Mouse (Mus musculus): ENCODE measurements around the gene Mast4. TPM values are rescaled to one million over a fixed set of nuclear protein-coding genes. Genes with fewer than 3 reads are reported as not detected.

The Mast4 gene
- polyA plus RNA-seq, 1 experiment from 2014 or later = 41.0 TPM

DNA sequence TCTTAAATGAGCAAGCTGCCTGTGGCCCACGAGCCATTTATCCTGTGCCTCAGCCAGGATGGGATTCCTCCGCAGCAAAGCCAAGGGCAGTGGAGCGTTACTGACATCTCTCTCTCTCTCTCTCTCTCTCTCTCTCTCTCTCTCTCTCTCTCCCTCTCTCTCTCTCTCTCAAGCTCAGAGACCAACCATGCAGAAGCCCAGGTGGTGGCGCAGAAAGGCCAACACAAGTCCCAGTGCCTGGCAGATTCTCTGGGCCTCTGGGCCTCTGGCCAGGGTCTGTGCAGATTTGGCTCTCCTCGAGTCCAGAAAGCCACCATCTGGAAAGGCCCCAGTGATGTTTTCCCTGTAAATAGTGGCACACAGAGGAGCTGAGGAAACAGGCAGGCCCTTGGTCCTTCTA lies 220.0 kb downstream of the Mast4 start:
- H3K9me3 ChIP-seq (replicated peaks) = no peaks in the 10 kb centered on the region
- H3K9ac ChIP-seq = no peak overlapping the region
- WGBS = 27% methylated on average over 5 of the region's 5 CpGs
- H3K4me1 ChIP-seq (replicated peaks) = peaks cover 15% of the 10 kb centered on the region
- H3K4me3 ChIP-seq = no peak overlapping the region
- H3K4me2 ChIP-seq = no peak overlapping the region
- ATAC-seq (replicated peaks; ENCODE audit: insufficient number of reproducible peaks, insufficient read depth, low FRiP score, low read depth) = peak; percentile 80
- peak overlapping the region; percentile 44; the same call in 1 of the 2 replicates for H3K27ac ChIP-seq
- H3K27me3 ChIP-seq = no peaks in the 10 kb centered on the region
- H3K36me3 ChIP-seq = no peaks in the 10 kb centered on the region

DNA sequence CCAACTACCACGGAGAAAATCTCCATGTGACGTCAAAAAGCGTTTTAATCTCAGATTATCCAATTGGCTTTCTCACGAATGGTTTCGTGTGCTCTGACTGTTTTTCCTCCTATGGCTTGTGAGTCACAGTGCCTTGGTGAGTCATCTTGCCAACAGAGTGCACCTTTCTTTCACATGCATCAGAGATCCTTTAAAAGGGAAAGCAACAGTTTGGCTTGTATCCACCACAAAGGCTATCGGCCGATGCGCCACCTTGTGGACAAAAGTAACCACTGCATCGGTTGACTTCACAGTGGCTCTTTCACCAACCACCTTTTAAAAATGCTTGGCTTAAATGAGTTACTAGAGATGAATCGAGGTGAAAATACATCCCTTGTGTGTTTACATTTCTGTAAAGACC lies 224.4 kb downstream of the Mast4 start:
- Histone ChIP-seq H3K27ac (0 out of 2 replicates have a peak overlapping the region, but pooled peaks have one; percentile 7), H3K9ac (no peak overlapping the region), H3K4me1 (replicated peaks) (peaks cover 30% of the 10 kb centered on the region), H3K36me3 (no peaks in the 10 kb centered on the region), H3K4me2 (peak overlapping the region; percentile 31), H3K4me3 (no peak overlapping the region), H3K27me3 (no peaks in the 10 kb centered on the region), H3K9me3 (replicated peaks) (no peaks in the 10 kb centered on the region)
- ATAC-seq (replicated peaks; ENCODE audit: insufficient number of reproducible peaks, insufficient read depth, low FRiP score, low read depth) = no peak
- WGBS = 17% methylated on average over 10 of the region's 10 CpGs

DNA sequence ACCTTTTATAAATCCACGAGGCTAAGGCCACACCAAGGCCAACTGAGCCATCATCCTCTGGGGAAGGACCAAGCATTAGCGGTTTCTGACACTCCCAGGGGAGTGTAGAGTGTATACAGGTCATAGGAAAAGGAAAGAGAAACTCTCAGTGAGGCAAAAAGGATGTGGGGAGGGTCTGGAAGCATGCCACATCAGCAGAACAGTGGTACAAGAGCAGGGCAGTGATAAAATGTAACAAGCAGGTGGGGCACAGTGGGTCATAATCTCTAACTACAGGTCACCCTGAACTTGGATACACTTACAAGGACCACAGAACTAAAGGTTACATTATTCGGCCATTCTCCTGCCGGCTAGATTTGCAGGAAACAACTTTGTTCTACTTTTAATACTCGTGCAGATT lies 226.9 kb downstream of the Mast4 start:
- WGBS = 77% methylated on average over 5 of the region's 5 CpGs
- H3K36me3 ChIP-seq = no peaks in the 10 kb centered on the region
- no peak overlapping the region for H3K27ac ChIP-seq
- no peak overlapping the region for H3K4me2 ChIP-seq
- ATAC-seq (replicated peaks; ENCODE audit: insufficient number of reproducible peaks, insufficient read depth, low FRiP score, low read depth) = no peak
- H3K9me3 ChIP-seq (replicated peaks) = no peaks in the 10 kb centered on the region
- H3K4me3 ChIP-seq = no peak overlapping the region
- no peak overlapping the region for H3K9ac ChIP-seq
- no peaks in the 10 kb centered on the region for H3K27me3 ChIP-seq
- H3K4me1 ChIP-seq (replicated peaks) = peaks cover 28% of the 10 kb centered on the region

DNA sequence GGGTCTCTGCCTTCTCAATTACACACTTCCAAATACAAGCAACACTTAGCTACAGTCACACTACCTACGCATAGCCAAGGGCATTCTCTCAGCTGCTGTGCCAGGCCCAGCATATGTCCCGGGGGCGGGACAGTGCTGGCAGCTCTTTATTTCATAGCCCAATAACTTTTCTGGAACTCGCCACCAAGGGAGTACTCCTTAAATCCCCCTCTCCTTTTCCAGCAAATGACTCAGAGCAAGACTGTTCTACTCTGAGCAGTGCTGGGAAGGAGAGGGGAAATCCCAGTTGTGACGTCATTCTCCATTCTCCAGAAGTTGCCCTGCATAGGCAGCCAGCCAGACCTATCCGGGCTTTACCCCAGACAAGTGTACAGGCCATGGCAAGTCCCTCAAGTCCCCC lies 231.7 kb downstream of the Mast4 start:
- H3K27ac ChIP-seq = peak overlapping the region; percentile 57; the same call in 1 of the 2 replicates
- no peak overlapping the region for H3K4me3 ChIP-seq
- H3K4me1 ChIP-seq (replicated peaks) = peaks cover 40% of the 10 kb centered on the region
- 59% methylated on average over 6 of the region's 6 CpGs for WGBS
- H3K27me3 ChIP-seq = no peaks in the 10 kb centered on the region
- no peaks in the 10 kb centered on the region for H3K9me3 ChIP-seq (replicated peaks)
- no peak overlapping the region for H3K9ac ChIP-seq
- ATAC-seq (replicated peaks; ENCODE audit: insufficient number of reproducible peaks, insufficient read depth, low FRiP score, low read depth) = peak; percentile 65
- no peaks in the 10 kb centered on the region for H3K36me3 ChIP-seq
- no peak overlapping the region for H3K4me2 ChIP-seq

DNA sequence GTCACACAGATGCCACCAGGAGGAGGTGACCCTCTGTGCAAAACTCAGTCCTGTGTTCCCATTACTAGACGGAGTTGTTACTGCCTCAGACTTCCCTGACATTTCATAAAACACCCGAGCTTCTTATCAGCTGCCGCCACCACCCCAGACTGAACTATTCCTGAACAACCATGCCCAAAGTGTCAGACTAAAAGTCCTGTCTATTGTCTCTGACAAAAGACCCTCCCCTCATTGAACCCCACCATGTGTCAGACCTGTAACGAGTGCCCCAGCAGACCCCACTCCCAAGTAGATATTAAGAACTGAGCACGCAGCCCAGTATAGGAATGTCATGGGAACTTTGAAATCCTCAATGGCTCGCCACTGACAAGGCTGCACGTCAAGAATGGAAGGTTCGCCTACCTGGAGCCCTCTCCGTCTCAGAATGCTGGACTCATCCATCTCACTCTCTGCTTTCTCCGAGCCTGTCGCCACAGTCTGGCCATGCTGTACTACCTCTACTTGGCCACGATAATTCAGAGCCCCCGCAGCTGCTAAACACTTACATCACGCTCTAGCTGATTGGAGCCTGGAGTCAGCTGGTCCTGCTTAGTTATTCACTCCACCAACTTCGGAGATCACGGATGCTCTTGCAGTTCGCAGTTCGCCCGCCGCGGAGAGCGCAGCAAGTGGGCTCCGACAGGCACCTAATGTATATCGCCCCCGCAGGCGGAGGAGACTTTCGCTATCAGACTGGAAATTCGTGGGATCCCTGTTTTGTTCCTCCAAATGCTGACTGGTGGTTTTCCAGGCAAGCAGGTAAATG lies 237.7 kb downstream of the Mast4 start:
- H3K36me3 ChIP-seq = no peaks in the 10 kb centered on the region
- H3K27me3 ChIP-seq = no peaks in the 10 kb centered on the region
- H3K4me3 ChIP-seq = peak overlapping the region; percentile 70
- H3K9me3 ChIP-seq (replicated peaks) = no peaks in the 10 kb centered on the region
- peak; percentile 95 for ATAC-seq (replicated peaks; ENCODE audit: insufficient number of reproducible peaks, insufficient read depth, low FRiP score, low read depth)
- peak overlapping the region; percentile 92 for H3K27ac ChIP-seq
- H3K4me1 ChIP-seq (replicated peaks) = peaks cover 25% of the 10 kb centered on the region
- H3K9ac ChIP-seq = peak overlapping the region; percentile 75
- peak overlapping the region; percentile 79 for H3K4me2 ChIP-seq
- WGBS = under 1% methylated on average over 28 of the region's 28 CpGs

DNA sequence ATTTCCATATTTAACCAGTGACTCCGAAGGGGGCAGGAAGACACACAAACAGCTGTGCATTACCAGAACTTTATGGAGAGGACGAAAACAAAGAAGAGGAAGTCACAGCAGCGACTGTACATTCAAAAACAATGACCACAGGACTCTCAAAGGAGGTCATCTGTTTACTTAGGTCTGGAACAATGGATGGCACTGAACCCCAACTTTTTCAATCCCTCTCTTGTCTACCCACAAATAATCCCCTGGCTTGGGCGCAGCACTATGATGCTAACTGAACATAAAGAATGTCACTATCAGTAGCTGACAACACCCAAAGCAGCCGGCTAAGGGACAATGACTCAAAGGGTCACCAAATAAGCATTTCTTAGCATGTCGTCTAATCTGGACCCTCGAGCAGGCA lies 238.8 kb downstream of the Mast4 start:
- WGBS = 21% methylated on average over 7 of the region's 7 CpGs
- H3K4me2 ChIP-seq = peak overlapping the region; percentile 79
- H3K9me3 ChIP-seq (replicated peaks) = no peaks in the 10 kb centered on the region
- H3K27me3 ChIP-seq = no peaks in the 10 kb centered on the region
- H3K4me3 ChIP-seq = peak overlapping the region; percentile 70
- no peaks in the 10 kb centered on the region for H3K36me3 ChIP-seq
- H3K9ac ChIP-seq = peak overlapping the region; percentile 46; the same call in 1 of the 2 replicates
- ATAC-seq (replicated peaks; ENCODE audit: insufficient number of reproducible peaks, insufficient read depth, low FRiP score, low read depth) = no peak
- peak overlapping the region; percentile 92 for H3K27ac ChIP-seq
- peaks cover 20% of the 10 kb centered on the region; the same call in 1 of the 2 replicates for H3K4me1 ChIP-seq (replicated peaks)

DNA sequence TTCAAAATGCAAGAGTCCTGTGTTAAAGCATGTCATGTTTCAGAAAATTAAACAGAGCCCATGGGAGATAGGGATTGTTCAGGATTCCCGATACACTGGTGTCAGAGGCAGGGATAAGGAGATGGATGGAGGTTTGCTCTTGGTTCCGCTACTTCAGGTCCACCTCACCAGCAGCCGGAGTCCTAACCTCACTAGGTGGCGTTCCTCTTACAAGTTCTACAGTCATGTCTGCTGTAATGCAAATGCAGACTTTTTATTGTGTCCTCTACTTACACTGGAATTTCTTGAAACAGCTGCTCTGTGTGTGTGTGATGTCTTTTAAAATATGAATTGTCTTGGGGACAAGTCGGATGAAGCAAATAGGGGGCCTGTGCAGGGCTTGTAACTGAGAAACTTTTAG lies 239.7 kb downstream of the Mast4 start:
- Histone ChIP-seq H3K36me3 (no peaks in the 10 kb centered on the region), H3K27me3 (no peaks in the 10 kb centered on the region), H3K9ac (peak overlapping the region; percentile 30), H3K4me3 (peak overlapping the region; percentile 70), H3K4me2 (peak overlapping the region; percentile 79), H3K27ac (peak overlapping the region; percentile 92), H3K9me3 (replicated peaks) (no peaks in the 10 kb centered on the region), H3K4me1 (replicated peaks) (peaks cover 22% of the 10 kb centered on the region; the same call in 1 of the 2 replicates)
- 40% methylated on average over 5 of the region's 5 CpGs for WGBS
- no peak for ATAC-seq (replicated peaks; ENCODE audit: insufficient number of reproducible peaks, insufficient read depth, low FRiP score, low read depth)

DNA sequence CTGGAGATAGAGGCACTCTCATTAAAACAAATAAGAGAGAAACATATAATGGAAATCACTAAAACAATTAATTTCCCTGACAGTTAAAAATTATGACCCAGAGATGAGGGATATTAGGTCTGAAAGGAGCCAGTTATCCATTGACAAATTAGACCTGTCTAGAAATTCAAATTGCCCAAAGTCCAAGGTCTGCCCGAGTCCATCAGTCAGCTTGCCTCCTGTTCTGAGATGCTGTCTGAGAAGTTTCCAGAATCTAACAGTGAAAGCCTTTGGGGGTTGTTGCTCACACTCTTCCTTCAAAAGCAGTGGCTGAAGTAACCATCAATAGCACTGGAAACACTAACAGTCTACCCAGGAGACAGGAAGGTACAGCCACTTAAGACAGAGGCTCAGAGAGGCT lies 240.6 kb downstream of the Mast4 start:
- Histone ChIP-seq H3K4me2 (no peak overlapping the region), H3K36me3 (no peaks in the 10 kb centered on the region), H3K9ac (no peak overlapping the region), H3K4me3 (no peak overlapping the region), H3K27me3 (no peaks in the 10 kb centered on the region), H3K27ac (no peak overlapping the region), H3K4me1 (replicated peaks) (peaks cover 22% of the 10 kb centered on the region; the same call in 1 of the 2 replicates), H3K9me3 (replicated peaks) (no peaks in the 10 kb centered on the region)
- no peak for ATAC-seq (replicated peaks; ENCODE audit: insufficient number of reproducible peaks, insufficient read depth, low FRiP score, low read depth)
- WGBS = 88% methylated on average over 1 of the region's 1 CpGs

DNA sequence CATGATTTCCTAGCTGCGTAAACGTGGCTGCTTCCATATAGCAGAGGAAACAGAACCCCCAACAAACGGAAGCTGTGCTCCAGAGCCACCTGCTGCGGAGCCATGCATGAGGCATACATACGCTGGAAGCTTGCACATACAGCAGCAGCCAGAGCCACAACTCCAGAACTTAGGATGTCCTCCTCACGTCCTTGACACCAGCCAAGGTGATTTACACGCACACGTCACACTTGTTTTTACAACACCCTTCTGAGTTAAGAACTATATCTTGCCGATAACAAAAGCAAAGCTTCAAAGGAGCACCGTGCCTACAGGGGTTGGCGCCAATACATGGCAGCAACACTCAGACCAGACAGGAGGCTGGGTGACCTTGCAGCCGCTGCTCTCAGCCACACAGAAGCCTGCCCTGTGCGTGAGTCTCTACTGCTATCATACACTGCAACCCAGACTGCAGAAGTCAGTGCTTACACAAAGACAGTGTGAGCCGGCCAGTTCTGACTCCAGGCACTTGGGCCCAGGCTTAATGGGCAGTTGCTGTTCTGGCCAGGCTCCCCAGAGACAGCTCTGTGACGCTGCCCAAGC lies 248.7 kb downstream of the Mast4 start:
- ATAC-seq (replicated peaks; ENCODE audit: insufficient number of reproducible peaks, insufficient read depth, low FRiP score, low read depth) = peak; percentile 86
- Histone ChIP-seq H3K4me2 (peak overlapping the region; percentile 29), H3K36me3 (no peaks in the 10 kb centered on the region), H3K9me3 (replicated peaks) (no peaks in the 10 kb centered on the region), H3K27me3 (no peaks in the 10 kb centered on the region), H3K4me3 (0 out of 2 replicates have a peak overlapping the region, but pooled peaks have one; percentile 1), H3K4me1 (replicated peaks) (peaks cover 47% of the 10 kb centered on the region), H3K9ac (peak overlapping the region; percentile 1; the same call in 1 of the 2 replicates), H3K27ac (peak overlapping the region; percentile 83)
- WGBS = 32% methylated on average over 15 of the region's 15 CpGs

DNA sequence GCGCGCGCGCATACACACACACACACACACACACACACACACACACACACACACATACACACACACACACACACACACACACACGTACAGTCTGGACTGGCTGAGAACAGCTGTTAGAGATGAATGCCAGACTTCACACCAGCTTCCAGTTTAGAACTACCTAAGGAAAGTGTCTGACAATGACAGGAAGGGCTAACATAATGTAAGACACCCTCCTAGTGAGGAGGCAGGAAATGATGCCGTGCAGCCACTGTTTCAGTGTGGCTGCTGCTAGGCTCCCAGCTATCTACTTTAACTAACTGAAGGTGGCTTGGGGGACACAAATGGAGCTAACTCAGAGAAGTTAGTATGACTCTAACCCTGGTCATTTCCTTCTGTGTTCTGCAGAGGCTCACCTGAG lies 251.4 kb downstream of the Mast4 start:
- Histone ChIP-seq H3K9me3 (replicated peaks) (no peaks in the 10 kb centered on the region), H3K27me3 (no peaks in the 10 kb centered on the region), H3K36me3 (no peaks in the 10 kb centered on the region), H3K9ac (no peak overlapping the region), H3K27ac (peak overlapping the region; percentile 66), H3K4me1 (replicated peaks) (peaks cover 53% of the 10 kb centered on the region), H3K4me2 (no peak overlapping the region), H3K4me3 (no peak overlapping the region)
- ATAC-seq (replicated peaks; ENCODE audit: insufficient number of reproducible peaks, insufficient read depth, low FRiP score, low read depth) = peak; percentile 51; the same call in 1 of the 2 replicates
- 39% methylated on average over 4 of the region's 6 CpGs for WGBS

DNA sequence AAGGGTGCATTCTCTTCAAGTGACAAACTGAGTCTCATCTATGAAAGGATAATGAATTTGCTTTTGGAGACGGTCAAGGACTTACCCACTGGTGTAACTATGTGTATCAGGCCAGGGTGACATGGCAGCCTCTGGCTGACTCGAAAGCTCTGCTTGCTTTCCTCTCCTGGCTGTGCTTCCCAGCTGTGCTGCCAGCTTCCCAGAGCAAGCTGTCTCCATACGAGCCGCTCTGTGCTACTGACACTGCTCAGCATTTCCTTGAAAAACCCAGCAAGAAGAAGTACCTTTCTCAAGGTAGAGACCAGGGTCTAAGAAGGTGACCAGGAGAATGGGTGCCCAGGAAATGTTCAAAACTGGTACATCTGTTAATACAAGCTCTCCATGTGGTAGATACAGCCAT lies 254.5 kb downstream of the Mast4 start:
- H3K27ac ChIP-seq = peak overlapping the region; percentile 58

More for the DNA sequence above, 254.5 kb downstream of the Mast4 start:
- Histone ChIP-seq H3K4me1 (replicated peaks) (peaks cover 40% of the 10 kb centered on the region), H3K4me2 (no peak overlapping the region), H3K9ac (no peak overlapping the region), H3K9me3 (replicated peaks) (no peaks in the 10 kb centered on the region), H3K27me3 (no peaks in the 10 kb centered on the region), H3K4me3 (no peak overlapping the region), H3K36me3 (no peaks in the 10 kb centered on the region)
- WGBS = 38% methylated on average over 4 of the region's 4 CpGs
- ATAC-seq (replicated peaks; ENCODE audit: insufficient number of reproducible peaks, insufficient read depth, low FRiP score, low read depth) = no peak
